Mouse (Mus musculus) bone marrow macrophage, adult 2 months (primary cell): ENCODE measurements at regions not wholly inside any gene's neighbourhood (a gene's known extent, or its start where the extent isn't known, plus 50 kb on each side); places are given as distances from the start of the nearest gene placed in this dataset.

ENCODE experiments used
- H3K27ac ChIP-seq: 2 replicates; pipeline ENCODE4 v1.5.1; 2012; ENCODE audit warnings: low read depth, low read length; ENCODE audit not compliant: insufficient read depth
- H3K4me1 ChIP-seq: 2 replicates; pipeline ENCODE4 v1.6.1; 2012; ENCODE audit warnings: low read length; ENCODE audit not compliant: control insufficient read depth, insufficient read depth
- H3K4me3 ChIP-seq: 2 replicates; pipeline ENCODE4 v1.5.1; 2012; ENCODE audit warnings: mild to moderate bottlenecking, low read length, moderate library complexity; ENCODE audit not compliant: insufficient read depth
- CTCF ChIP-seq: IDR thresholded peaks from 2 replicates; pipeline ENCODE4 v1.5.1; 2012; ENCODE audit warnings: low read depth, mild to moderate bottlenecking, low read length, moderate library complexity
- POLR2A ChIP-seq: IDR thresholded peaks from 2 replicates; pipeline ENCODE4 v1.6.1; 2012; ENCODE audit warnings: mild to moderate bottlenecking, low read depth, low read length, borderline replicate concordance

- TF ChIP-seq POLR2A, result no peak
- TF ChIP-seq CTCF, result no peak
- H3K27ac ChIP-seq, result no peak overlapping the region
Measured at GRCm38 (mm10) chr8:24310893-24311292, 414.8 kb downstream of the Adam3 start.

GRCm38 (mm10) chr8:24294565-24294964, 431.1 kb downstream of the Adam3 start:
- no peak overlapping the region for H3K27ac ChIP-seq
- no peaks in the 10 kb centered on the region for H3K4me1 ChIP-seq
- no peak overlapping the region for H3K4me3 ChIP-seq
- TF ChIP-seq CTCF, result no peak
- no peak for TF ChIP-seq POLR2A

More at GRCm38 (mm10) chr8:24310893-24311292, 414.8 kb downstream of the Adam3 start:
- Histone ChIP-seq H3K4me3 (no peak overlapping the region), H3K4me1 (no peaks in the 10 kb centered on the region)

GRCm38 (mm10) chr8:24287861-24288260, 437.8 kb downstream of the Adam3 start:
- H3K4me3 ChIP-seq, result no peak overlapping the region
- no peaks in the 10 kb centered on the region for H3K4me1 ChIP-seq
- H3K27ac ChIP-seq, result no peak overlapping the region
- TF ChIP-seq POLR2A (no peak), CTCF (no peak)

GRCm38 (mm10) chr8:24284966-24285365, 440.7 kb downstream of the Adam3 start:
- Histone ChIP-seq H3K27ac (no peak overlapping the region), H3K4me3 (no peak overlapping the region), H3K4me1 (no peaks in the 10 kb centered on the region)
- TF ChIP-seq CTCF (no peak), POLR2A (no peak)

GRCm38 (mm10) chr8:24283901-24284405, 441.7 kb downstream of the Adam3 start:
- Histone ChIP-seq H3K4me1 (no peaks in the 10 kb centered on the region), H3K27ac (no peak overlapping the region), H3K4me3 (no peak overlapping the region)
- no peak for TF ChIP-seq CTCF
- no peak for TF ChIP-seq POLR2A

GRCm38 (mm10) chr8:24280296-24280695, 445.4 kb downstream of the Adam3 start:
- no peak for TF ChIP-seq POLR2A
- no peak for TF ChIP-seq CTCF
- Histone ChIP-seq H3K4me1 (no peaks in the 10 kb centered on the region), H3K4me3 (no peak overlapping the region), H3K27ac (no peak overlapping the region)

- no peak overlapping the region for H3K4me3 ChIP-seq
- TF ChIP-seq POLR2A (no peak), CTCF (no peak)
Measured at GRCm38 (mm10) chr8:24278391-24278790, 447.3 kb downstream of the Adam3 start.

GRCm38 (mm10) chr8:24261359-24261758, 464.3 kb downstream of the Adam3 start:
- Histone ChIP-seq H3K4me1 (no peaks in the 10 kb centered on the region), H3K4me3 (no peak overlapping the region), H3K27ac (no peak overlapping the region)
- no peak for TF ChIP-seq CTCF

More at GRCm38 (mm10) chr8:24278391-24278790, 447.3 kb downstream of the Adam3 start:
- Histone ChIP-seq H3K4me1 (no peaks in the 10 kb centered on the region), H3K27ac (no peak overlapping the region)

- Histone ChIP-seq H3K4me3 (no peak overlapping the region), H3K27ac (no peak overlapping the region), H3K4me1 (no peaks in the 10 kb centered on the region)
- TF ChIP-seq CTCF (no peak), POLR2A (no peak)
Measured at GRCm38 (mm10) chr8:24258622-24259021, 467.0 kb downstream of the Adam3 start.

GRCm38 (mm10) chr8:24242211-24242610, 483.4 kb downstream of the Adam3 start:
- Histone ChIP-seq H3K4me3 (no peak overlapping the region), H3K27ac (no peak overlapping the region), H3K4me1 (no peaks in the 10 kb centered on the region)
- TF ChIP-seq POLR2A, result no peak
- no peak for TF ChIP-seq CTCF

- TF ChIP-seq POLR2A, result no peak
- TF ChIP-seq CTCF, result no peak
- Histone ChIP-seq H3K27ac (no peak overlapping the region), H3K4me1 (no peaks in the 10 kb centered on the region), H3K4me3 (no peak overlapping the region)
Measured at GRCm38 (mm10) chr8:24240211-24240983, 485.3 kb downstream of the Adam3 start.
